8 mouse cellular contexts compared by ENCODE assay signal in genomic region chr4:127021989-127022626, GRCm38 (mm10). TPM values are rescaled to one million over a fixed set of nuclear protein-coding genes. Genes with fewer than 3 reads are reported as not detected.
DNase-seq lines count a peak whose midpoint lies in the region; ATAC-seq and TF ChIP-seq lines count a peak whose summit lies in the region.

No protein-coding gene starts in this region.

- H3K36me3 ChIP-seq in E14TG2a.4 (ENCODE audit: insufficient read depth, low read length): peaks cover 49% of the 10 kb centered on the region
- peaks cover 44% of the 10 kb centered on the region for H3K36me3 ChIP-seq in forebrain, embryonic 13.5 days (ENCODE audit: poor library complexity, severe bottlenecking)
- peaks cover 19% of the 10 kb centered on the region for H3K36me3 ChIP-seq in neural tube, embryonic 15.5 days

- ATAC-seq in forebrain, embryonic 13.5 days: peak; percentile 67
- ATAC-seq in neural tube, embryonic 15.5 days (ENCODE audit: low FRiP score): peak; percentile 71

- H3K4me1 ChIP-seq in E14TG2a.4 (replicated peaks; ENCODE audit: low read depth, low read length): peaks cover 47% of the 10 kb centered on the region
- H3K4me1 ChIP-seq in forebrain, embryonic 13.5 days: peaks cover 39% of the 10 kb centered on the region
- peaks cover 41% of the 10 kb centered on the region for H3K4me1 ChIP-seq in neural tube, embryonic 15.5 days

- H3K4me2 ChIP-seq in forebrain, embryonic 13.5 days: peak overlapping the region; percentile 97
- H3K4me2 ChIP-seq in neural tube, embryonic 15.5 days: peak overlapping the region; percentile 95

- peak overlapping the region; percentile 99 for H3K4me3 ChIP-seq in E14TG2a.4 (replicated peaks; ENCODE audit: low read length)
- H3K4me3 ChIP-seq in forebrain, embryonic 13.5 days: peak overlapping the region; percentile 83
- H3K4me3 ChIP-seq in neural tube, embryonic 15.5 days (replicated peaks): peak overlapping the region; percentile 96

- no peaks in the 10 kb centered on the region for H3K27me3 ChIP-seq in E14TG2a.4 (ENCODE audit: insufficient read depth, low read length)
- H3K27me3 ChIP-seq in forebrain, embryonic 13.5 days: no peaks in the 10 kb centered on the region
- H3K27me3 ChIP-seq in neural tube, embryonic 15.5 days (replicated peaks): no peaks in the 10 kb centered on the region

- H3K27ac ChIP-seq in forebrain, embryonic 13.5 days: peak overlapping the region; percentile 98
- peak overlapping the region; percentile 98 for H3K27ac ChIP-seq in neural tube, embryonic 15.5 days (replicated peaks)

- WGBS in forebrain, embryonic 13.5 days: under 1% methylated on average over 52 of the region's 53 CpGs
- 0% methylated on average over 51 of the region's 53 CpGs for WGBS in neural tube, embryonic 15.5 days

- peak overlapping the region; percentile 100 for H3K9ac ChIP-seq in forebrain, embryonic 13.5 days
- peak overlapping the region; percentile 90 for H3K9ac ChIP-seq in neural tube, embryonic 15.5 days (replicated peaks)

- no peaks in the 10 kb centered on the region for H3K9me3 ChIP-seq in E14TG2a.4 (ENCODE audit: low read length)
- no peaks in the 10 kb centered on the region for H3K9me3 ChIP-seq in forebrain, embryonic 13.5 days (replicated peaks)
- H3K9me3 ChIP-seq in neural tube, embryonic 15.5 days (replicated peaks): no peaks in the 10 kb centered on the region

- intact Hi-C loops in heart, postnatal 10 days (cut with DNase I): no loop called here

- DNase-seq in c-Kit-positive CD71-positive TER-119-positive erythroid progenitor cells, embryonic 14.5 days (ENCODE audit: low spot score): peak; percentile 78
- peak; percentile 91 for DNase-seq in heart, postnatal 10 days
- peak; percentile 83 for DNase-seq in layer of hippocampus, adult 11-12 months (ENCODE audit: low spot score)
- peak; percentile 90 to 93 for DNase-seq in lung, adult 18-20 months
- DNase-seq in testis, postnatal 14 days (ENCODE audit: low spot score): peak; percentile 91

- TF ChIP-seq CTCF in E14TG2a.4 (conservative IDR thresholded peaks at IDR 0.05; ENCODE audit: low read length): no peak

RNA-seq across cellular contexts. Expression of gene Sfpq, which starts 1.0 kb away (rescaled TPM):
- 120 and 122 TPM in 2 replicates for polyA plus RNA-seq in forebrain, embryonic 13.5 days (2015; fragmentation: Nextera tagmentation; extraction: Ambion mirVana)
- total RNA-seq in heart, postnatal 10 days (2021): 100 to 1,000 TPM; 162 to 166 TPM
- 67.3 and 67.6 TPM in 2 replicates for polyA plus RNA-seq in neural tube, embryonic 15.5 days (2015; fragmentation: Nextera tagmentation; extraction: Ambion mirVana)

RNA-seq across cellular contexts. Expression of gene Zmym1, which starts 38.8 kb away (rescaled TPM):
- polyA plus RNA-seq in forebrain, embryonic 13.5 days (2015; fragmentation: Nextera tagmentation; extraction: Ambion mirVana): 26.4 and 28.4 TPM in 2 replicates
- total RNA-seq in heart, postnatal 10 days (2021): 1 to 10 TPM; 4.6 to 7.1 TPM
- polyA plus RNA-seq in neural tube, embryonic 15.5 days (2015; fragmentation: Nextera tagmentation; extraction: Ambion mirVana): 24.6 and 25.6 TPM in 2 replicates

RNA-seq across cellular contexts. Expression of gene Zmym4, which starts 54.2 kb away (rescaled TPM):
- 30.0 and 30.6 TPM in 2 replicates for polyA plus RNA-seq in forebrain, embryonic 13.5 days (2015; fragmentation: Nextera tagmentation; extraction: Ambion mirVana)
- 10 to 100 TPM; 30.4 to 35.0 TPM for total RNA-seq in heart, postnatal 10 days (2021)
- 22.6 and 24.9 TPM in 2 replicates for polyA plus RNA-seq in neural tube, embryonic 15.5 days (2015; fragmentation: Nextera tagmentation; extraction: Ambion mirVana)

RNA-seq across cellular contexts. Expression of gene Zmym6, which starts 55.1 kb away (rescaled TPM):
- 24.0 and 30.0 TPM in 2 replicates for polyA plus RNA-seq in forebrain, embryonic 13.5 days (2015; fragmentation: Nextera tagmentation; extraction: Ambion mirVana)
- 1 to 10 TPM; 8.6 to 9.0 TPM for total RNA-seq in heart, postnatal 10 days (2021)
- polyA plus RNA-seq in neural tube, embryonic 15.5 days (2015; fragmentation: Nextera tagmentation; extraction: Ambion mirVana): 31.6 and 33.7 TPM in 2 replicates

Comparison
In these comparisons a context has a peak if more than half of its experiments do, and no peak if none do; other contexts are left out.
1. Peak in every context shown above with its lines: DNase-seq, ATAC-seq, H3K4me3 ChIP-seq and H3K27ac ChIP-seq.